Mouse (Mus musculus) liver, embryonic 13.5 days (tissue): Measurements from ENCODE around the gene Atad2b. TPM values are rescaled to one million over a fixed set of nuclear protein-coding genes. Genes with fewer than 3 reads are reported as not detected.
"Not testable (repeated sequence)": the region's sequence is repeated elsewhere in the genome, so short reads cannot be mapped to it uniquely, and the experiment has no call there.

Experiments used
- ATAC-seq: fragments of 200-750 bp; cut with Nextera tagmentation; 2 replicates; pipeline ENCODE4 v1.8.0; 2017; ENCODE audit warnings: low read depth, mild to moderate bottlenecking, moderate number of reproducible peaks, moderate library complexity
- DNase-seq: peaks from one replicate; pipeline ENCODE4 v3.0.0; 2022
- H3K27ac ChIP-seq: fragments of 300-500 bp; sonication (generic); 2 replicates; pipeline ENCODE4 v1.5.1; 2015; ENCODE audit warnings: moderate library complexity, mild to moderate bottlenecking, inconsistent platforms
- H3K27me3 ChIP-seq: fragments of 300-500 bp; sonication (generic); 2 replicates; pipeline ENCODE4 v1.6.1; 2015; ENCODE audit warnings: mild to moderate bottlenecking, inconsistent platforms
- H3K36me3 ChIP-seq: fragments of 300-500 bp; sonication (generic); 2 replicates; pipeline ENCODE4 v1.6.1; 2015; ENCODE audit warnings: mild to moderate bottlenecking, inconsistent platforms
- H3K4me1 ChIP-seq: fragments of 300-500 bp; sonication (generic); replicated peaks from 2 replicates; pipeline ENCODE4 v1.6.1; 2015; ENCODE audit warnings: inconsistent platforms
- H3K4me2 ChIP-seq: fragments of 300-500 bp; sonication (generic); 2 replicates; pipeline ENCODE4 v1.6.1; 2015; ENCODE audit warnings: inconsistent platforms, mild to moderate bottlenecking, moderate library complexity
- H3K4me3 ChIP-seq: fragments of 300-500 bp; sonication (generic); replicated peaks from 2 replicates; pipeline ENCODE4 v1.5.1; 2015; ENCODE audit warnings: mild to moderate bottlenecking, inconsistent platforms
- H3K9ac ChIP-seq: fragments of 300-500 bp; sonication (generic); 2 replicates; pipeline ENCODE4 v1.6.1; 2015; ENCODE audit warnings: mild to moderate bottlenecking, inconsistent platforms
- H3K9me3 ChIP-seq: fragments of 300-500 bp; sonication (generic); replicated peaks from 2 replicates; pipeline ENCODE4 v1.6.1; 2016; ENCODE audit warnings: inconsistent platforms
- WGBS: fragments of 180-500 bp; shearing (Covaris S2); methylation state at CpG from one replicate; pipeline ENCODE4 v1.1.7; 2015; ENCODE audit not compliant: insufficient replicate concordance; 5-methylcytosine and 5-hydroxymethylcytosine counted together
- polyA plus RNA-seq: library from polyadenylated mRNA; unstranded; fragments of >200 nt; fragmentation: Nextera tagmentation; extraction: Ambion mirVana; gene quantifications from 2 replicates; pipeline ENCODE4 v1.2.1, GENCODE M21; 2015

Gene Atad2b
- polyA plus RNA-seq, 1 experiment from 2014 or later = 5.1 TPM

DNA sequence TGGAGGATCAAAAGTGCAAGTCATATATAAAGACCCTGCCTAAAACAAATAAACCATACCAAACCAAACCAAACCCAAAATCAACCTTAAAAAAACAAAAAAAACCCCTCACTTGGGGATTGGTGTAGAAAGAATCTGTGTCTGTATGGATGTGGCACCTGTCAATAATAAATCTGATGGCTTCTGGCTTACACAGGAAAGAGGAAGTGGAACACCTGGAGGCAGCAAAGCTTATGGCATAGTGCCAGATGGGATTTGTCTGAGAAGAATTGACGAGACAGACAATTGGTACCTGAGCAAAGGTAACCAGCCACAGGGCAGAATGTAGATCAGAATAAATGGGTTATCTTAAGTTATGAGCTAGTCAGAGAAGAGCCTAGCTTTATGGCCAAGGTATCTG, 32.1 kb upstream of the Atad2b start:
- WGBS = 74% methylated on average over 1 of the region's 1 CpGs
- H3K36me3 ChIP-seq = peaks cover 59% of the 10 kb centered on the region
- H3K9me3 ChIP-seq = no peaks in the 10 kb centered on the region
- H3K4me1 ChIP-seq = peaks cover 19% of the 10 kb centered on the region
- no peak overlapping the region for H3K4me2 ChIP-seq
- DNase-seq = no peak
- no peaks in the 10 kb centered on the region for H3K27me3 ChIP-seq
- H3K9ac ChIP-seq = no peak overlapping the region
- H3K4me3 ChIP-seq = no peak overlapping the region
- H3K27ac ChIP-seq = no peak overlapping the region
- ATAC-seq = no peak

DNA sequence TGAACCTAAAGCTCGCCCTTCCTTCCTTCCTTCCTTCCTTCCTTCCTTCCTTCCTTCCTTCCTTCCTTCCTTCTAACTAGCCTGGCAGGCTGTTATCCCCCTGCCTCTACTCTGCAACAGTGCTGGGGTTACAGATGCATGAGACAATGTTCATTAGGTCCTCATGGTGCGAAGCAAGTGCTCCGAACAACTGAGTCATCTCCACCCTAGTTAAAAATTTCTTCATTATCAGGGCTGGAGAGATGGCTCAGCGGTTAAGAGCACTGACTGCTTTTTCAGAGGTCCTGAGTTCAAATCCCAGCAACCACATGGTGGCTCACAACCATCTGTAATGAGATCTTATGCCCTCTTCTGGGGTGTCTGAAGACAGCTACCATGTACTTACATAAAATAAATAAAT, 30.6 kb upstream of the Atad2b start:
- H3K9me3 ChIP-seq, H3K27me3 ChIP-seq, ATAC-seq, H3K4me3 ChIP-seq, DNase-seq, H3K27ac ChIP-seq, H3K9ac ChIP-seq, H3K4me2 ChIP-seq: not testable (repeated sequence)
- Histone ChIP-seq H3K36me3 (peaks cover 58% of the 10 kb centered on the region), H3K4me1 (peaks cover 28% of the 10 kb centered on the region)
- WGBS = 90% methylated on average over 4 of the region's 4 CpGs

DNA sequence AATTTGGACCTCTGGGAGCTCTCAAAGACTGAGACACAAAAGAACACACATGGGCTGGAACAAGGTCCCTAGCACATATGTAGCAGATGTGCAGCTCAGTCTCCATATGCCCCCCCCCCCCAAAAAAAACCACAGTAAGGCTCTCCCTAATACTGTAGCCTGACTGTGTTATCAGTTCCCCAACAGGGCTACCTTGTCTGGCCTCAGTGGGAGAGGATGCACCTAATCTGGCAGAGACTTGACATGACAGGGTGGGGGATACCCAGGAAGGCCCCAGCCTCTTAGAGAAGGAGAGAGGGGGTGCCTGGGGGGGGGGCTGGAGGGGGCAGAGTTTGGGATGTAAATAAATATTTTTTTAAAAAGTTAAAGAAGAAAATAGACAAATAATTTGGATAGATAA, 28.4 kb upstream of the Atad2b start:
- Histone ChIP-seq H3K36me3 (peaks cover 55% of the 10 kb centered on the region), H3K4me2 (no peak overlapping the region), H3K4me1 (peaks cover 28% of the 10 kb centered on the region), H3K9ac (no peak overlapping the region), H3K9me3 (no peaks in the 10 kb centered on the region), H3K4me3 (no peak overlapping the region), H3K27me3 (no peaks in the 10 kb centered on the region), H3K27ac (peak overlapping the region; percentile 23; the same call in 1 of the 2 replicates)
- ATAC-seq = peak; percentile 96
- no peak for DNase-seq

DNA sequence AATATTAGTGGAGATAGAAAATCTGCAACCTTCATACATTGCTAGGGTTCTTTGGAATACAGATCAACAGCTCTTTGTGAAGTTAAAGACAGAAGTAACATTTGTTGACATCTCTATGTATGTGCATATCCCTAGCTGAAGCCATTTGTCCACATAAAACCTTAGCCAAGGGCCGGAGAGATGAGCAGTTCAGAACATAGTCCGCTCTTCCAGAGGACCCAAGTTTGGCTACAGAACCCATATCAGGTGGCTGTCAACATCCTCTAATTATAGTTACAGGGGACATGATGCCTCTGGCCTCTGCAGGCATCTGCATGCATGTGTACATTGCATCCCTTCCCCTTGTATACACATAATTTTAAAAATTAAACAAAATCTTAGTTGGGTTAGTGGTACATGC, 27.9 kb upstream of the Atad2b start:
- no peak overlapping the region for H3K4me3 ChIP-seq
- H3K4me2 ChIP-seq = no peak overlapping the region
- H3K9me3 ChIP-seq = no peaks in the 10 kb centered on the region
- H3K36me3 ChIP-seq = peaks cover 57% of the 10 kb centered on the region
- H3K4me1 ChIP-seq = peaks cover 28% of the 10 kb centered on the region
- DNase-seq (no peak), ATAC-seq (no peak)
- H3K27ac ChIP-seq = no peak overlapping the region
- WGBS = 65% methylated on average over 2 of the region's 2 CpGs
- H3K27me3 ChIP-seq = no peaks in the 10 kb centered on the region
- no peak overlapping the region for H3K9ac ChIP-seq

DNA sequence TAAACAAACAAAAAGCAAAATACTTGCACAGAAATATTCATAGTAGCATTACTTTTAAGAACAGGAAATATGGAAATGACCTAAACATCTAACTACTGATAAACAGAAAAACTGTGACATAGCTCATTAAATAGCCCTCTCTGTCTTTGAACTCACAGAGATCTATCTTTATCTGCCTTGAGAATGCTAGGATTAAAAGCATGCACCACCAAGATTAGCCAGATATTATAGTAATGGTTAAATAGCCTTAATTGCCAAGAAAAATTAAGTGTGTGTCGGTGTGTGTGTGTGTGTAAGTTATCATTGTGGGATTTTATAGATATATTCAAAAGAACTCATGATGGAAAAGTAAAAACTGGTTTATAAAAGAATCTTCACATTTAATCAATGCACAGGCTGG, 27.3 kb upstream of the Atad2b start:
- DNase-seq = no peak
- peaks cover 28% of the 10 kb centered on the region for H3K4me1 ChIP-seq
- H3K4me2 ChIP-seq = no peak overlapping the region
- 47% methylated on average over 1 of the region's 1 CpGs for WGBS
- H3K9ac ChIP-seq = no peak overlapping the region
- no peaks in the 10 kb centered on the region for H3K9me3 ChIP-seq
- no peak overlapping the region for H3K4me3 ChIP-seq
- H3K27ac ChIP-seq = no peak overlapping the region
- H3K27me3 ChIP-seq = no peaks in the 10 kb centered on the region
- peaks cover 53% of the 10 kb centered on the region for H3K36me3 ChIP-seq
- no peak for ATAC-seq

DNA sequence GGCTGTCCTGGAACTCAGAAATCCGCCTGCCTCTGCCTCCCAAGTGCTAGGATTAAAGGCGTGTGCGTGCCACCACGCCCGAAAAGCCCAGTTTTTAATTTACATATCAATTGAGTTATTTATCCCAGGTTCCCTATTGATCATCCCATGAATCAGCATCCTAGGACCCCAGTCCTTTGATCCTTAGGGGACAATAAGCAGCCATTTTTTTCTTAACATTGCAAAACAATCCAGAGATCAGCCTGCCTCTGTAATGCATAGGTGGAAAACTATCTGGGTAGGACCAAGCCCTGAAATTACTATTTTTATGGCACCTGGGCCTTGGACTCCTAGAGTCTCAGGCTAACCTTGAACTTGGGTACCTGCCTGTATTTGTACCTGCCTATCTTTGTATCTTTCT, 19.1 kb upstream of the Atad2b start:
- no peak overlapping the region for H3K27ac ChIP-seq
- 91% methylated on average over 5 of the region's 5 CpGs for WGBS
- no peaks in the 10 kb centered on the region for H3K9me3 ChIP-seq
- H3K27me3 ChIP-seq = no peaks in the 10 kb centered on the region
- no peak for ATAC-seq
- DNase-seq = no peak
- H3K4me2 ChIP-seq = no peak overlapping the region
- no peak overlapping the region for H3K4me3 ChIP-seq
- H3K4me1 ChIP-seq = 0 out of 2 replicates have a peak, but pooled peaks cover 7% of the 10 kb centered on the region
- peaks cover 35% of the 10 kb centered on the region for H3K36me3 ChIP-seq
- no peak overlapping the region for H3K9ac ChIP-seq

DNA sequence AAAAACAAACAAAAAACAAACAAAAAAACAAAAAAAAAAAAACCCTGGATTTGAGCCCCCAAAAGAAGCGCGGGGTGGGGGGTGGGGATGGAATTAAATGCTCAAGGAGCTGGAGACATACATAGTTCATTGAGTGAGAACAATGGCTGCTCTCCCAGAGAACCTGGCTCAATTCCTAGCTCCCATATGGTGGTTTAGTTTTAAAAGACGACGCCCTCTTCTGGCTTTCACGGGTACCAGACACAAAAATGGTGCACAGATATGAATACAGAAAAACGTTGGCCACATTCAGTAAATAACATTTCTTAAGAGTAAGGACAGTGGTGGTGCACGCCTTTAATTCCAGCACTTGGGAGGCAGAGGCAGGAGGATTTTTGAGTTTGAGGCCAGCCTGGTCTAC, 11.2 kb upstream of the Atad2b start:
- Histone ChIP-seq H3K4me1 (peaks cover 33% of the 10 kb centered on the region), H3K36me3 (peaks cover 25% of the 10 kb centered on the region), H3K9me3 (no peaks in the 10 kb centered on the region), H3K4me2 (peak overlapping the region; percentile 82), H3K27me3 (no peaks in the 10 kb centered on the region), H3K4me3 (peak overlapping the region; percentile 89), H3K9ac (peak overlapping the region; percentile 97), H3K27ac (peak overlapping the region; percentile 97)
- DNase-seq (no peak), ATAC-seq (no peak)
- WGBS = 54% methylated on average over 7 of the region's 7 CpGs

DNA sequence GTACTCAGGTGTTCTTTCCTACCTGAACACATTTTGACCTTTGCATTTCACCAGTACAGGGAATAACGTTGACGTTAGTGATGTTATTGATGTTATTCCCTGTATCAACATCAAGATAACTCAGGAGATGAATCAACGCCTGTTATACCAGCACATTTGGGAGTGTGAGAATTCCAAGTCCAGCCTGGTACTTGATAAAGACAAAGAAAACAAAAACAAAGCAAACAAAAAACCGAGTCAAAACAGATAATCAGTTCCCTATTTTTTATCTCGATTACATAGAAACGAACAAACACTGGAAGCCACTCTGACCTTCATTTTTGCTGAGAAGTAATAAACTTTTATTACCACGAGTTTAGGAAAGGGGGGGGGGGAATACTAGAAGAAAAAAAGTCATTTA, 10.7 kb upstream of the Atad2b start:
- Histone ChIP-seq H3K4me3 (peak overlapping the region; percentile 89), H3K9ac (peak overlapping the region; percentile 97), H3K27ac (peak overlapping the region; percentile 97)

DNA sequence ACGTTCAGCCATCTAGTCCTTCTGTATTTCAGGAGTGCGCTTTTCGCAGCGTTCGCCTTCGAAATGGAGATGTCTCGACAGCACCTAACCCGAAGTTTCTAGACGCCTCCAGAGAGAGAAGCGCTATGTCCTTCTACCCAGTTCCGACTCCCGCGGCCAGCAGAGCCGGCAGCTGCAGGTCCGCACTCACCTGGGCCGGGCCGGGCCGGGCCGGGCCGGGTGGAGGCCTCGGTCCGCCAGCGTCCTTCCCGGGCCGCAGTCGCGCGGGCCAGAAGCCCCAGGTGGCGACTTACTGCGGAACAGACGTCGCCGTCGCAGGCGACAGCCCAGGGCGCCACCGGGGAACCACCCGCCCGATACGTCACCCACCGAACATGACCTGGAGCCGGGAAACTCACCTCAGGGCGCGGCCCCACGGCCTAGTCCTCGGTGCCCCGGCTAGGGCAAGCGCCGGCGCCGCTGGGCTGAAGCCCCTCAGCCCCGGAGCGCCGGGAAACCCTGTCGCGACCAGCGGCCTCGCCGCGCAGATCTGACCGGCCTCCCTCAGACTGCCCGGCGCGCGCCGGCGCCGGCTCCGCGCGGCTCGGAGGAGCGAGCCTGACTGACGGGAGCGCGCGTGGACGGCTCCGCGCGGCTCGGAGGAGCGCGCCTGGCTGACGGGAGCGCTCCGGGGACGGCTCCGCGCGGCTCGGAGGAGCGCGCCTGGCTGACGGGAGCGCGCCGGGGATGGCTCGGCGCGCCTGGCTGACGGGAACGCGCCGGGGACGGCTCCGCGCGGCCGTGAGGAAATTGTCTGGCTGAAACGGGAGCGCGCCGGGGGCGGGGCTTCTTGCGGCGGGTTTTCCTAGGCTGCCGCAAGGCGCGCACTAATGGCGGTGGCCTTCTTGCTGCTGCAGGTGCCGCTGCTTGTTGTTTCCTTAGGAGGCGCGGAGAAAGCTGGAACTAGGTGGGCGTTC, 9.9 kb upstream of the Atad2b start, which contains the start of gene Ubxn2a:
Gene Ubxn2a, minus strand, starts transcription at position 755 of the 956 bp plus-strand sequence.
- ATAC-seq (peak; percentile 93), DNase-seq (peak; percentile 91)
- Histone ChIP-seq H3K4me1 (peaks cover 33% of the 10 kb centered on the region), H3K27me3 (no peaks in the 10 kb centered on the region), H3K4me2 (peak within 1 kb of the TSS; percentile 82), H3K36me3 (peaks cover 17% of the 10 kb centered on the region), H3K9ac (peak within 1 kb of the TSS; percentile 97), H3K4me3 (peak within 1 kb of the TSS; percentile 89), H3K9me3 (no peaks in the 10 kb centered on the region), H3K27ac (peak within 1 kb of the TSS; percentile 97)
- WGBS = under 1% methylated on average over 121 of the region's 125 CpGs

More for the DNA sequence above, 10.7 kb upstream of the Atad2b start:
- DNase-seq = no peak
- no peak for ATAC-seq
- Histone ChIP-seq H3K27me3 (no peaks in the 10 kb centered on the region), H3K9me3 (no peaks in the 10 kb centered on the region), H3K4me1 (peaks cover 33% of the 10 kb centered on the region), H3K4me2 (peak overlapping the region; percentile 82), H3K36me3 (peaks cover 21% of the 10 kb centered on the region)
- WGBS = 13% methylated on average over 7 of the region's 7 CpGs

DNA sequence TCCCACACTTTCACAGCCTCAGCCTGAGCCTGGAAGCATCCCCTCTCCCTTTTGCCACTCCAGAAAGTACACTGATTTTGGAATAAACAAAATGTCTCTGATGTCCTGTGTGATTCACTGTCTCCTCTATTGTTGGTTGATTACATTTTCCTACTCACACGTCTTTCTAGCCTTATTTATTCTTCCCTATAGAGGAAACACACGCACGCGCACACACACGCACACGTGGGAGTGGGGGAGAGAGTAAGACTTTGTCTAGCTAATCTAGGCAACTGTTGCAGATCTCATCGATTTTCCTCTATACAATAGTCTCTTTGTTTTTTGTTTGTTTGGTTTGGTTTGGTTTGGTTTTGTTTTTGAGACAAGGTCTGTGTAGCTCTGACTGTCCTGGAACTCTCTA, 8.8 kb upstream of the Atad2b start:
- peaks cover 10% of the 10 kb centered on the region for H3K36me3 ChIP-seq
- peak overlapping the region; percentile 97; the same call in 1 of the 2 replicates for H3K9ac ChIP-seq
- ATAC-seq = no peak
- peak overlapping the region; percentile 89 for H3K4me3 ChIP-seq
- 82% methylated on average over 7 of the region's 7 CpGs for WGBS
- peaks cover 33% of the 10 kb centered on the region for H3K4me1 ChIP-seq
- no peak for DNase-seq
- no peak overlapping the region; the same call in 1 of the 2 replicates for H3K27ac ChIP-seq
- H3K4me2 ChIP-seq = peak overlapping the region; percentile 82
- H3K9me3 ChIP-seq = no peaks in the 10 kb centered on the region
- no peaks in the 10 kb centered on the region for H3K27me3 ChIP-seq

DNA sequence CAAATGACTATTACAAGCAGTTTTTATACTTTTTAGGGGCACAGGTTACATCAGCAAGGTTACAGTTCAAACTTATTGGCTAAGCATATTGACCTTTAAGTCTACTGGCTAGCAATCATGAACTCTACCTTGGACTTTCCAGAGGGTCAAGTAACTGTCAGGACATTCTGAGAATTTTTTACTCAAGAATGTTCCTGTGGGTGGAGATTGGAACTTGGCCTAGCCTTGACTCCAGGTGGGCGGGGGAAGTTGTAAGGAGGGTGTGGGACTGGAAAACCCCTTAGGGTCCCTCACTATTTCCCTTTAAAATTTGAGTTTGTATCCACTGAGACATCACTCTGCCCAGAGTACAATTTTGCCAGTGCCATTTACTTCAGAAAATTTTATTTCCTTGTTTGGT, 6.7 kb upstream of the Atad2b start:
- H3K4me1 ChIP-seq = peaks cover 19% of the 10 kb centered on the region
- H3K4me3 ChIP-seq, H3K4me2 ChIP-seq, H3K9me3 ChIP-seq, H3K27ac ChIP-seq, H3K9ac ChIP-seq, DNase-seq, ATAC-seq, H3K36me3 ChIP-seq, H3K27me3 ChIP-seq: not testable (repeated sequence)
- 90% methylated on average over 1 of the region's 1 CpGs for WGBS

DNA sequence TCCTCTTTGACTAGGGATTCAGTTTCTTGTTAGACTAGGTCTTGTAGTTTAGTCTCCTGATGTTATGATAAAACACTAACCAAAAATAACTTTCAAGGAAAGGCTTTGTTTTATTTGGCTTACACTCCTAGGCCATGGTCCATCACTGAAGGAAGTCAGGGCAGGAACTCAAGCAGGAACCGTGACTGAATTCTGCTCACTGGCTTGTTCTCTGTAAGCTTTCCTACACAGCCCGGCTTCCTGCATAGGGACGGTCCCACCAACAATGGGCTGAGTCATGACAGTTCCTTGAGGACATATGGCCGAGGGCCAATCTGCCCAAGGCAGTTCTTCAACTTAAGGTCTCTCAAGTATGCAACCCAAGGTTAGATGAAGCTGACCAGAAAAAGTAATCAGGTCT, 5.4 kb upstream of the Atad2b start:
- DNase-seq (no peak), ATAC-seq (no peak)
- WGBS = 54% methylated on average over 4 of the region's 4 CpGs
- Histone ChIP-seq H3K27ac (no peak overlapping the region), H3K4me1 (peaks cover 13% of the 10 kb centered on the region), H3K9me3 (no peaks in the 10 kb centered on the region), H3K4me3 (no peak overlapping the region), H3K36me3 (no peaks in the 10 kb centered on the region), H3K27me3 (no peaks in the 10 kb centered on the region), H3K4me2 (no peak overlapping the region), H3K9ac (no peak overlapping the region)
